Mouse (Mus musculus) liver, postnatal 0 days (tissue): ENCODE measurements at regions not wholly inside any gene's neighbourhood (a gene's known extent, or its start where the extent isn't known, plus 50 kb on each side); places are given as distances from the start of the nearest gene placed in this dataset.

Source experiments
- ATAC-seq: fragments of 200-750 bp; cut with Nextera tagmentation; 2 replicates; pipeline ENCODE4 v1.8.0; 2017; ENCODE audit warnings: mild to moderate bottlenecking, moderate library complexity
- DNase-seq: peaks from one replicate; pipeline ENCODE4 v3.0.0-alpha.2; 2016
- H3K27ac ChIP-seq: fragments of 300-500 bp; sonication (generic); 2 replicates; pipeline ENCODE4 v1.5.1; 2014; ENCODE audit warnings: antibody characterized with exemption, moderate library complexity, mild to moderate bottlenecking, low read depth
- H3K27me3 ChIP-seq: fragments of 300-500 bp; sonication (generic); 2 replicates; pipeline ENCODE4 v1.6.1; 2014; ENCODE audit warnings: low read length, control low read depth, mixed read lengths; ENCODE audit not compliant: insufficient read depth
- H3K36me3 ChIP-seq: fragments of 300-500 bp; sonication (generic); replicated peaks from 2 replicates; pipeline ENCODE4 v1.6.1; 2014; ENCODE audit warnings: mild to moderate bottlenecking, control low read depth, low read length, moderate library complexity, mixed read lengths; ENCODE audit not compliant: insufficient read depth
- H3K4me1 ChIP-seq: fragments of 300-500 bp; sonication (generic); 2 replicates; pipeline ENCODE4 v1.6.1; 2014; ENCODE audit warnings: antibody characterized with exemption, mild to moderate bottlenecking, control low read depth; ENCODE audit not compliant: insufficient read depth
- H3K4me2 ChIP-seq: fragments of 300-500 bp; sonication (generic); 2 replicates; pipeline ENCODE4 v1.6.1; 2014; ENCODE audit warnings: low read depth, mild to moderate bottlenecking, low read length, moderate library complexity, mixed read lengths
- H3K4me3 ChIP-seq: fragments of 300-500 bp; sonication (generic); 2 replicates; pipeline ENCODE4 v1.5.1; 2014; ENCODE audit warnings: low read depth, low read length
- H3K9ac ChIP-seq: fragments of 300-500 bp; sonication (generic); replicated peaks from 2 replicates; pipeline ENCODE4 v1.6.1; 2014; ENCODE audit warnings: mild to moderate bottlenecking, moderate library complexity
- H3K9me3 ChIP-seq: fragments of 300-500 bp; sonication (generic); 2 replicates; pipeline ENCODE4 v1.6.1; 2016; ENCODE audit warnings: mild to moderate bottlenecking, control low read depth, low read length, mixed read lengths
- CTCF ChIP-seq: sonication (generic); IDR thresholded peaks from 2 replicates; pipeline ENCODE4 v1.5.1; 2016; ENCODE audit warnings: antibody characterized with exemption, low read depth
- EP300 ChIP-seq: IDR thresholded peaks from 2 replicates; pipeline ENCODE4 v1.6.1; 2016; ENCODE audit warnings: antibody characterized with exemption, low read depth, mild to moderate bottlenecking
- WGBS: fragments of 180-500 bp; shearing (Covaris S2); extraction: QIAGEN DNeasy Blood & Tissue Kit; methylation state at CpG from one replicate; pipeline ENCODE4 v1.1.7; 2014; ENCODE audit not compliant: insufficient replicate concordance; 5-methylcytosine and 5-hydroxymethylcytosine counted together

GRCm38 (mm10) chr2:17932426-17932931 is 64.3 kb downstream of the H2al2a start:
- ATAC-seq (no peak), DNase-seq (no peak)
- Histone ChIP-seq H3K9me3 (no peaks in the 10 kb centered on the region), H3K27ac (no peak overlapping the region), H3K4me3 (no peak overlapping the region), H3K27me3 (no peaks in the 10 kb centered on the region), H3K4me1 (no peaks in the 10 kb centered on the region), H3K9ac (no peak overlapping the region), H3K4me2 (no peak overlapping the region), H3K36me3 (no peaks in the 10 kb centered on the region)
- WGBS: 65% methylated on average over 16 of the region's 16 CpGs
- TF ChIP-seq EP300: no peak
- TF ChIP-seq CTCF: no peak

GRCm38 (mm10) chr2:17931881-17932280 is 64.9 kb downstream of the H2al2a start:
- H3K4me3 ChIP-seq: no peak overlapping the region
- no peaks in the 10 kb centered on the region for H3K4me1 ChIP-seq
- H3K9me3 ChIP-seq: no peaks in the 10 kb centered on the region
- no peak overlapping the region for H3K27ac ChIP-seq
- no peak overlapping the region for H3K9ac ChIP-seq
- ATAC-seq (no peak), DNase-seq (no peak)
- 41% methylated on average over 5 of the region's 5 CpGs for WGBS
- no peak for TF ChIP-seq EP300
- no peak for TF ChIP-seq CTCF
- no peaks in the 10 kb centered on the region for H3K27me3 ChIP-seq
- no peaks in the 10 kb centered on the region for H3K36me3 ChIP-seq
- no peak overlapping the region for H3K4me2 ChIP-seq

- no peak for TF ChIP-seq CTCF
- no peak for TF ChIP-seq EP300
These were observed 77.7 kb downstream of the H2al2a start for GRCm38 (mm10) chr2:17918861-17919648.

GRCm38 (mm10) chr2:17917238-17917946 is 79.4 kb downstream of the H2al2a start:
- Histone ChIP-seq H3K27me3 (no peaks in the 10 kb centered on the region), H3K4me3 (no peak overlapping the region), H3K4me2 (no peak overlapping the region), H3K4me1 (no peaks in the 10 kb centered on the region), H3K36me3 (no peaks in the 10 kb centered on the region), H3K9ac (no peak overlapping the region), H3K9me3 (no peaks in the 10 kb centered on the region), H3K27ac (no peak overlapping the region)
- no peak for TF ChIP-seq CTCF
- no peak for TF ChIP-seq EP300
- DNase-seq: no peak
- 41% methylated on average over 8 of the region's 8 CpGs for WGBS
- ATAC-seq: no peak

More at GRCm38 (mm10) chr2:17918861-17919648, 77.7 kb downstream of the H2al2a start:
- ATAC-seq: no peak
- H3K27me3 ChIP-seq: no peaks in the 10 kb centered on the region
- no peak overlapping the region for H3K4me2 ChIP-seq
- H3K4me1 ChIP-seq: no peaks in the 10 kb centered on the region
- no peaks in the 10 kb centered on the region for H3K9me3 ChIP-seq
- H3K9ac ChIP-seq: no peak overlapping the region
- WGBS: 75% methylated on average over 1 of the region's 1 CpGs
- DNase-seq: no peak
- no peaks in the 10 kb centered on the region for H3K36me3 ChIP-seq
- H3K4me3 ChIP-seq: no peak overlapping the region
- H3K27ac ChIP-seq: no peak overlapping the region

GRCm38 (mm10) chr2:17902616-17903015 is 94.1 kb downstream of the H2al2a start:
- WGBS: 74% methylated on average over 1 of the region's 1 CpGs
- H3K27me3 ChIP-seq: no peaks in the 10 kb centered on the region
- H3K9ac ChIP-seq: no peak overlapping the region
- H3K4me3 ChIP-seq: no peak overlapping the region
- H3K4me1 ChIP-seq: no peaks in the 10 kb centered on the region
- TF ChIP-seq CTCF (no peak), EP300 (no peak)
- ATAC-seq (no peak), DNase-seq (no peak)
- H3K9me3 ChIP-seq: no peaks in the 10 kb centered on the region
- H3K36me3 ChIP-seq: no peaks in the 10 kb centered on the region
- H3K4me2 ChIP-seq: no peak overlapping the region
- H3K27ac ChIP-seq: no peak overlapping the region

GRCm38 (mm10) chr2:17900202-17900601 is 96.6 kb downstream of the H2al2a start:
- Histone ChIP-seq H3K4me3 (no peak overlapping the region), H3K36me3 (no peaks in the 10 kb centered on the region), H3K9me3 (no peaks in the 10 kb centered on the region), H3K9ac (no peak overlapping the region), H3K27me3 (no peaks in the 10 kb centered on the region), H3K4me1 (no peaks in the 10 kb centered on the region), H3K4me2 (no peak overlapping the region), H3K27ac (no peak overlapping the region)
- TF ChIP-seq EP300: no peak
- no peak for TF ChIP-seq CTCF
- ATAC-seq: no peak
- 59% methylated on average over 8 of the region's 8 CpGs for WGBS
- DNase-seq: no peak
